Mouse (Mus musculus) MEL (cell line): ENCODE results near the gene Spock1. TPM values are rescaled to one million over a fixed set of nuclear protein-coding genes. Genes with fewer than 3 reads are reported as not detected.

Source experiments
- DNase-seq: peaks from one replicate; pipeline ENCODE4 v3.0.0; 2011; ENCODE audit warnings: low read depth, low spot score
- H3K27ac ChIP-seq: 2 replicates; pipeline ENCODE4 v1.5.1; 2012; ENCODE audit warnings: low read depth, mild to moderate bottlenecking, control low read depth, low read length, moderate library complexity; ENCODE audit not compliant: control insufficient read depth
- H3K27me3 ChIP-seq, 2 experiments: fragments of 150-350 bp in 1 of 2; sonication (generic) in 1 of 2; 2 replicates each; pipeline ENCODE4 v1.6.1; 2012; ENCODE audit warnings: low read length in 2 of 2, mild to moderate bottlenecking in 2 of 2, improper control_type of control experiment in 1 of 2, moderate library complexity in 1 of 2; ENCODE audit not compliant: insufficient read depth in 2 of 2, control insufficient read depth in 1 of 2
- H3K36me3 ChIP-seq, 2 experiments: 2 replicates each; pipeline ENCODE4 v1.6.1; 2012 to 2014; ENCODE audit warnings: low read length in 2 of 2, improper control_type of control experiment in 1 of 2, inconsistent platforms in 1 of 2, mild to moderate bottlenecking in 1 of 2; ENCODE audit not compliant: insufficient read depth in 2 of 2, control insufficient read depth in 1 of 2
- H3K4me1 ChIP-seq, 2 experiments: fragments of 150-350 bp in 1 of 2; sonication (generic) in 1 of 2; 2 replicates each; pipeline ENCODE4 v1.6.1; 2012; ENCODE audit warnings: low read length in 2 of 2, improper control_type of control experiment in 1 of 2, mild to moderate bottlenecking in 1 of 2; ENCODE audit not compliant: insufficient read depth in 2 of 2, control insufficient read depth in 1 of 2
- H3K4me3 ChIP-seq, 2 experiments: fragments of 150-350 bp in 1 of 2; sonication (generic) in 1 of 2; 2 replicates each; pipeline ENCODE4 v1.5.1; 2012; ENCODE audit warnings: low read depth in 2 of 2, low read length in 2 of 2, mild to moderate bottlenecking in 2 of 2, moderate library complexity in 2 of 2, control low read depth in 1 of 2, improper control_type of control experiment in 1 of 2; ENCODE audit not compliant: control insufficient read depth in 1 of 2, insufficient read depth in 1 of 2
- H3K79me2 ChIP-seq: 2 replicates; pipeline ENCODE4 v1.6.1; 2012; ENCODE audit warnings: mild to moderate bottlenecking, low read length, moderate library complexity; ENCODE audit not compliant: control insufficient read depth, poor library complexity, insufficient read depth
- H3K9ac ChIP-seq: 2 replicates; pipeline ENCODE4 v1.6.1; 2012; ENCODE audit warnings: low read depth, mild to moderate bottlenecking, control low read depth, low read length, moderate library complexity; ENCODE audit not compliant: control insufficient read depth, poor library complexity, severe bottlenecking
- H3K9me3 ChIP-seq: fragments of 150-350 bp; sonication (generic); replicated peaks from 2 replicates; pipeline ENCODE4 v1.6.1; 2012; ENCODE audit warnings: mild to moderate bottlenecking, low read length, improper control_type of control experiment, moderate library complexity; ENCODE audit not compliant: insufficient read depth
- BHLHE40 ChIP-seq: IDR thresholded peaks from 2 replicates; pipeline ENCODE4 v1.6.1; 2012; ENCODE audit warnings: low read depth, mild to moderate bottlenecking, inconsistent platforms, low read length, improper control_type of control experiment, borderline replicate concordance
- CHD2 ChIP-seq: IDR thresholded peaks from 2 replicates; pipeline ENCODE4 v1.6.1; 2011; ENCODE audit warnings: low read length, improper control_type of control experiment
- CTCF ChIP-seq, 3 experiments: IDR thresholded peaks in 2 of 3; conservative IDR thresholded peaks in 1 of 3; 2 replicates each; pipeline ENCODE4 v1.5.1; 2011 to 2012; ENCODE audit warnings: low read length in 3 of 3, low read depth in 2 of 3, mild to moderate bottlenecking in 2 of 3, improper control_type of control experiment in 1 of 3, inconsistent platforms in 1 of 3, mixed read lengths in 1 of 3, moderate library complexity in 1 of 3; ENCODE audit not compliant: control insufficient read depth in 1 of 3, insufficient read depth in 1 of 3, poor library complexity in 1 of 3, severe bottlenecking in 1 of 3
- GABPA ChIP-seq: IDR thresholded peaks from 2 replicates; pipeline ENCODE4 v1.6.1; 2012; ENCODE audit warnings: low read depth, mild to moderate bottlenecking, inconsistent platforms, low read length, improper control_type of control experiment, moderate library complexity
- GATA1 ChIP-seq: IDR thresholded peaks from 2 replicates; pipeline ENCODE4 v1.6.1; 2011; ENCODE audit warnings: low read depth, low read length, improper control_type of control experiment
- HCFC1 ChIP-seq: IDR thresholded peaks from 2 replicates; pipeline ENCODE4 v1.6.1; 2012; ENCODE audit warnings: low read depth, mild to moderate bottlenecking, inconsistent platforms, low read length, improper control_type of control experiment, moderate library complexity
- MAZ ChIP-seq: IDR thresholded peaks from 2 replicates; pipeline ENCODE4 v1.6.1; 2012; ENCODE audit warnings: low read depth, mild to moderate bottlenecking, inconsistent platforms, low read length, improper control_type of control experiment
- MEF2A ChIP-seq: IDR thresholded peaks from 2 replicates; pipeline ENCODE4 v1.6.1; 2014; ENCODE audit warnings: low read depth, mild to moderate bottlenecking, inconsistent platforms, low read length, improper control_type of control experiment; ENCODE audit not compliant: poor library complexity, insufficient replicate concordance, severe bottlenecking; ENCODE audit errors: extremely low read depth
- MYB ChIP-seq: IDR thresholded peaks from 2 replicates; pipeline ENCODE4 v1.6.1; 2011; ENCODE audit warnings: mild to moderate bottlenecking, low read depth, low read length, improper control_type of control experiment
- POLR2AphosphoS2 ChIP-seq: IDR thresholded peaks from 2 replicates; pipeline ENCODE4 v1.6.1; 2011; ENCODE audit warnings: low read length, improper control_type of control experiment
- RAD21 ChIP-seq: IDR thresholded peaks from 2 replicates; pipeline ENCODE4 v1.6.1; 2011; ENCODE audit warnings: mild to moderate bottlenecking, low read depth, low read length, improper control_type of control experiment
- RCOR1 ChIP-seq: IDR thresholded peaks from 2 replicates; pipeline ENCODE4 v1.6.1; 2012; ENCODE audit warnings: low read depth, mild to moderate bottlenecking, inconsistent platforms, low read length, improper control_type of control experiment
- SIN3A ChIP-seq: IDR thresholded peaks from 2 replicates; pipeline ENCODE4 v1.6.1; 2012; ENCODE audit warnings: low read length, improper control_type of control experiment, inconsistent platforms
- SMC3 ChIP-seq: IDR thresholded peaks from 2 replicates; pipeline ENCODE4 v1.6.1; 2011; ENCODE audit warnings: low read depth, low read length, improper control_type of control experiment
- USF1 ChIP-seq: IDR thresholded peaks from 2 replicates; pipeline ENCODE4 v1.6.1; 2014; ENCODE audit warnings: low read depth, mild to moderate bottlenecking, inconsistent platforms, low read length, improper control_type of control experiment, moderate library complexity
- USF2 ChIP-seq, 2 experiments: IDR thresholded peaks; 2 replicates each; pipeline ENCODE4 v1.6.1; 2011 to 2012; ENCODE audit warnings: improper control_type of control experiment in 2 of 2, low read length in 2 of 2, borderline replicate concordance in 1 of 2, inconsistent platforms in 1 of 2, low read depth in 1 of 2, mild to moderate bottlenecking in 1 of 2; ENCODE audit not compliant: insufficient read depth in 1 of 2
- ZC3H11A ChIP-seq: IDR thresholded peaks from 2 replicates; pipeline ENCODE4 v1.6.1; 2012; ENCODE audit warnings: low read depth, mild to moderate bottlenecking, inconsistent platforms, low read length, improper control_type of control experiment
- ZKSCAN1 ChIP-seq: IDR thresholded peaks from 2 replicates; pipeline ENCODE4 v1.6.1; 2012; ENCODE audit warnings: low read depth, mild to moderate bottlenecking, inconsistent platforms, low read length, improper control_type of control experiment, moderate library complexity
- ZNF384 ChIP-seq: IDR thresholded peaks from 2 replicates; pipeline ENCODE4 v1.6.1; 2012; ENCODE audit warnings: low read depth, mild to moderate bottlenecking, inconsistent platforms, low read length, improper control_type of control experiment
- polyA plus RNA-seq, 2 experiments: library from polyadenylated mRNA; stranded (reverse) in 1 of 2; unstranded in 1 of 2; fragments of >175 nt in 1 of 2; fragments of >200 nt in 1 of 2; gene quantifications; 2 replicates each; pipeline versions ENCODE4 v1.2.1 to v1.2.4; 2012; ENCODE audit warnings: low replicate concordance in 2 of 2, low read depth in 1 of 2; ENCODE audit not compliant: insufficient read length in 2 of 2, insufficient read depth in 1 of 2, missing spikeins in 1 of 2
- total RNA-seq: library from RNA; depleted of rRNA; stranded (reverse); fragments of 300-350 nt; gene quantifications from 2 replicates; pipeline ENCODE4 v1.2.3, GENCODE M21; 2012

Spock1 gene
- total and polyA plus RNA-seq, 3 experiments = not detected

GRCm38 (mm10) chr13:57930283-57930682 is 22.2 kb upstream of the Spock1 start:
- H3K27ac ChIP-seq = no peak overlapping the region
- no peaks in the 10 kb centered on the region for H3K36me3 ChIP-seq
- H3K9ac ChIP-seq = no peak overlapping the region
- H3K4me3 ChIP-seq = no peak overlapping the region
- H3K9me3 ChIP-seq = no peaks in the 10 kb centered on the region
- no peaks in the 10 kb centered on the region for H3K79me2 ChIP-seq
- H3K27me3 ChIP-seq = no peaks in the 10 kb centered on the region
- no peaks in the 10 kb centered on the region for H3K4me1 ChIP-seq
- DNase-seq = no peak
- no peak for TF ChIP-seq GATA1
- no peak for TF ChIP-seq POLR2AphosphoS2
- TF ChIP-seq ZNF384 = no peak
- TF ChIP-seq USF2 (IDR thresholded peaks at IDR 0.05; ENCODE audit: borderline replicate concordance in 1 of 2, insufficient read depth in 1 of 2, low read depth in 1 of 2, low read length in 2 of 2) = no peak
- TF ChIP-seq USF1 = no peak

GRCm38 (mm10) chr13:57919947-57920346 is 11.8 kb upstream of the Spock1 start:
- Histone ChIP-seq H3K27me3 (no peaks in the 10 kb centered on the region), H3K9ac (no peak overlapping the region), H3K4me1 (no peaks in the 10 kb centered on the region), H3K9me3 (no peaks in the 10 kb centered on the region), H3K36me3 (no peaks in the 10 kb centered on the region)
- DNase-seq = no peak
- no peak for TF ChIP-seq MAZ
- no peak for TF ChIP-seq RCOR1
- no peak for TF ChIP-seq ZKSCAN1
- TF ChIP-seq SIN3A = no peak
- TF ChIP-seq CTCF (IDR thresholded peaks at IDR 0.05 in 2 of 3, conservative IDR thresholded peaks at IDR 0.05 in 1 of 3; ENCODE audit: control insufficient read depth in 1 of 3, insufficient read depth in 1 of 3, low read depth in 2 of 3, low read length in 3 of 3, poor library complexity in 1 of 3, severe bottlenecking in 1 of 3) = no peak
- no peak for TF ChIP-seq RAD21
- TF ChIP-seq HCFC1 = no peak
- no peak for TF ChIP-seq ZNF384
- TF ChIP-seq MEF2A = no peak
- TF ChIP-seq USF1 = no peak
- no peak for TF ChIP-seq GABPA
- TF ChIP-seq MYB = no peak
- no peak for TF ChIP-seq CHD2
- no peak for TF ChIP-seq SMC3
- TF ChIP-seq BHLHE40 = no peak
- TF ChIP-seq ZC3H11A = no peak
- TF ChIP-seq, all 39 proteins: peak for 0
- no peaks in the 10 kb centered on the region for H3K79me2 ChIP-seq
- no peak overlapping the region for H3K4me3 ChIP-seq
- H3K27ac ChIP-seq = no peak overlapping the region
